Comparison of ENCODE assay signal across 10 mouse cellular contexts in the genomic region with DNA sequence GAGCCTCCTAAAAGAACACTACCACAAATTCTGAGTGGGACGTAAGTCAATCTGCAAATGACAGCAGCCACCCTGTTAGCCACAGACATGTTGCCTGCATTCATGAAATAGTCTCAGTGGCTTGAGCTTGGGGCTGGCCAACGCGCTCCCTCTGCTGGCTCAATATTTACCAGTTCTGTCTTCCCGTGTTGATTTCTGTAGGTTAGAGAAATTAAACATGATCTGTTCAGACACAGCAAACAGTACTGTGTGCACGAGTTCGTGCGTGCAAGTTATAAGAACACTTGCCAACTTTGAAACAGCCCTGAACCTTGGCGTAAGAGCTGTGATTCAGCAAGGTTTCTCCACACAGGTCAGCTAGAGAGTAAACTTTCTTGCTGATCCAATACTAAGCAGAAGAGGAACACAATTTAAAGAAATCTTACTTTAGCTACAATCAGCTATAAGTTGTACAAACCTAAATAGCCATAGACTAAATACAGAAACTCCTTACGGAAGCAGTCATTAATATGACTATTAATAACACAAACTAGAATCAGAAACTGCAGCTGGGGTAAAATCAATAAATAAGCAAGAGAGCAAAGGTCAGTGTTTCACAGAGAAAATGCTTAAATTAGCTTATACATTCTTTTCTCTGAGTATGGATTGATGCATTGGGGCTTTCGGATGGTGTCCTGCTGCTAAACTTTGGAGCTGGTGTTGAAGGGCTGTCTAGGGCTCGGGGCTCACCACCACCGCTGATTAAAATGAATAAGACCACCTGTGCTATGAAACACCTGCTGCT. TPM values are rescaled to one million over a fixed set of nuclear protein-coding genes. Genes with fewer than 3 reads are reported as not detected.
DNase-seq lines count a peak whose midpoint lies in the region; ATAC-seq and TF ChIP-seq lines count a peak whose summit lies in the region.
"Had no signal": no experiment of that assay in that cellular context is flagged by ENCODE, and none has a peak within 500 bp of the region (broad histone marks: within the 10 kb centered on the region; RNA-seq: fewer than 3 reads in every experiment).

No protein-coding gene starts in this region.

- no peaks in the 10 kb centered on the region for H3K9me3 ChIP-seq in lung, postnatal 0 days (ENCODE audit: low read length)
- H3K9me3 ChIP-seq in forebrain, embryonic 15.5 days: no peaks in the 10 kb centered on the region
- no peaks in the 10 kb centered on the region for H3K9me3 ChIP-seq in midbrain, embryonic 14.5 days (ENCODE audit: control insufficient read depth, low read length)
- H3K9me3 ChIP-seq: embryonic facial prominence, embryonic 12.5 days; liver, embryonic 15.5 days had no signal

- WGBS in lung, postnatal 0 days: 37% methylated on average over 12 of the region's 12 CpGs
- 44% methylated on average over 12 of the region's 12 CpGs for WGBS in lung, adult 2 months
- 57% methylated on average over 12 of the region's 12 CpGs for WGBS in forebrain, embryonic 15.5 days
- 64% methylated on average over 12 of the region's 12 CpGs for WGBS in midbrain, embryonic 14.5 days

- ATAC-seq in lung, postnatal 0 days: no peak
- peak; percentile 35; the same call in 1 of the 2 replicates for ATAC-seq in forebrain, embryonic 15.5 days (replicated peaks)
- ATAC-seq in midbrain, embryonic 14.5 days (ENCODE audit: low FRiP score, low TSS enrichment): peak; percentile 53; the same call in 1 of the 2 replicates
- no peak for ATAC-seq in erythroblast, adult 5-6 weeks (replicated peaks; ENCODE audit: low FRiP score, poor library complexity, severe bottlenecking)

- no peak for TF ChIP-seq EP300 in lung, postnatal 0 days (IDR thresholded peaks at IDR 0.05)

- no peaks in the 10 kb centered on the region for H3K4me1 ChIP-seq in lung, postnatal 0 days (ENCODE audit: insufficient read depth, low read depth, low read length)
- H3K4me1 ChIP-seq in lung, adult 2 months (ENCODE audit: control insufficient read depth, insufficient read depth, low read length): no peaks in the 10 kb centered on the region
- H3K4me1 ChIP-seq in forebrain, embryonic 15.5 days: no peaks in the 10 kb centered on the region
- no peaks in the 10 kb centered on the region for H3K4me1 ChIP-seq in midbrain, embryonic 14.5 days (ENCODE audit: control insufficient read depth, insufficient read depth, low read length)
- H3K4me1 ChIP-seq: embryonic facial prominence, embryonic 12.5 days; liver, embryonic 15.5 days had no signal

- no peak overlapping the region for H3K9ac ChIP-seq in lung, postnatal 0 days (replicated peaks; ENCODE audit: low read depth)
- H3K9ac ChIP-seq in forebrain, embryonic 15.5 days (replicated peaks): no peak overlapping the region
- H3K9ac ChIP-seq in midbrain, embryonic 14.5 days (replicated peaks; ENCODE audit: low read length): no peak overlapping the region
- H3K9ac ChIP-seq: embryonic facial prominence, embryonic 12.5 days; liver, embryonic 15.5 days had no signal

- no peaks in the 10 kb centered on the region for H3K27me3 ChIP-seq in lung, postnatal 0 days (replicated peaks; ENCODE audit: insufficient read depth, low read length)
- H3K27me3 ChIP-seq in forebrain, embryonic 15.5 days: no peaks in the 10 kb centered on the region
- no peaks in the 10 kb centered on the region for H3K27me3 ChIP-seq in midbrain, embryonic 14.5 days (ENCODE audit: control insufficient read depth, insufficient read depth, low read length)
- H3K27me3 ChIP-seq: embryonic facial prominence, embryonic 12.5 days; liver, embryonic 15.5 days had no signal

- no peak overlapping the region for H3K4me2 ChIP-seq in lung, postnatal 0 days (replicated peaks; ENCODE audit: low read depth, low read length)
- H3K4me2 ChIP-seq in forebrain, embryonic 15.5 days (replicated peaks): no peak overlapping the region
- H3K4me2 ChIP-seq in midbrain, embryonic 14.5 days (ENCODE audit: low read length): no peak overlapping the region
- H3K4me2 ChIP-seq: embryonic facial prominence, embryonic 12.5 days; liver, embryonic 15.5 days had no signal

- no peak for TF ChIP-seq POLR2A in lung, adult 2 months (IDR thresholded peaks at IDR 0.05; ENCODE audit: borderline replicate concordance, extremely low read depth, low read depth, low read length)

- DNase-seq in cerebellum, adult 18-20 months: peak; percentile 2 to 6
- no peak for DNase-seq in cerebellum, adult 9-11 months
- DNase-seq in lung, postnatal 0 days (ENCODE audit: low spot score): peak; percentile 37
- no peak for DNase-seq in lung, adult 2 months
- DNase-seq in layer of hippocampus, postnatal 25 days (ENCODE audit: extremely low spot score in 1 of 2, low spot score in 1 of 2): peak; percentile 8 to 41
- DNase-seq in midbrain, embryonic 14.5 days: peak; percentile 74

- H3K27ac ChIP-seq in lung, postnatal 0 days (ENCODE audit: low read length): no peak overlapping the region
- no peak overlapping the region for H3K27ac ChIP-seq in forebrain, embryonic 15.5 days (replicated peaks)
- H3K27ac ChIP-seq in midbrain, embryonic 14.5 days (replicated peaks; ENCODE audit: low read depth, low read length): no peak overlapping the region
- H3K27ac ChIP-seq: embryonic facial prominence, embryonic 12.5 days; liver, embryonic 15.5 days had no signal

- H3K4me3 ChIP-seq in lung, postnatal 0 days (ENCODE audit: low read depth, low read length): no peak overlapping the region
- no peak overlapping the region for H3K4me3 ChIP-seq in lung, adult 2 months (replicated peaks; ENCODE audit: extremely low read depth, low read depth, low read length)
- H3K4me3 ChIP-seq in forebrain, embryonic 15.5 days: no peak overlapping the region
- no peak overlapping the region for H3K4me3 ChIP-seq in midbrain, embryonic 14.5 days (replicated peaks; ENCODE audit: low read depth, low read length)
- H3K4me3 ChIP-seq: embryonic facial prominence, embryonic 12.5 days; liver, embryonic 15.5 days had no signal

- TF ChIP-seq CTCF in lung, postnatal 0 days (IDR thresholded peaks at IDR 0.05): peak; percentile 61
- TF ChIP-seq CTCF in lung, adult 2 months (IDR thresholded peaks at IDR 0.05; ENCODE audit: insufficient read depth, low read length): no peak

- H3K36me3 ChIP-seq in lung, postnatal 0 days (ENCODE audit: insufficient read depth, low read length): no peaks in the 10 kb centered on the region
- no peaks in the 10 kb centered on the region for H3K36me3 ChIP-seq in forebrain, embryonic 15.5 days
- no peaks in the 10 kb centered on the region for H3K36me3 ChIP-seq in midbrain, embryonic 14.5 days (ENCODE audit: control insufficient read depth, insufficient read depth, low read length)
- H3K36me3 ChIP-seq: embryonic facial prominence, embryonic 12.5 days; liver, embryonic 15.5 days had no signal

RNA-seq across cellular contexts. Expression of gene Tmprss15, which starts 31.9 kb away (rescaled TPM):
- polyA plus RNA-seq in lung, postnatal 0 days (2015; fragmentation: Nextera tagmentation; extraction: Ambion mirVana): not detected in 2 replicates
- polyA plus RNA-seq in lung, adult 2 months (2012; rRNA removed): not detected in 2 replicates
- polyA plus RNA-seq in forebrain, embryonic 15.5 days (2015; fragmentation: Nextera tagmentation; extraction: Ambion mirVana): not detected in 2 replicates
- not detected for total RNA-seq in layer of hippocampus, postnatal 25 days (2021)
- not detected in 2 replicates for polyA plus RNA-seq in midbrain, embryonic 14.5 days (2014; fragmentation: Nextera tagmentation; extraction: Ambion mirVana)
- not detected in 2 replicates for total RNA-seq in erythroblast, adult 5-6 weeks (2015; ENCODE audit: low replicate concordance)
- total RNA-seq in erythroblast, adult 5-6 weeks (2017; ENCODE audit: low replicate concordance): not detected in 2 replicates
- polyA plus RNA-seq: embryonic facial prominence, embryonic 12.5 days; liver, embryonic 15.5 days had no signal

Comparison
In these comparisons a context has a peak if more than half of its experiments do, and no peak if none do; other contexts are left out.
1. DNase-seq: peak in cerebellum, adult 18-20 months (2 of 2), lung, postnatal 0 days (single experiment), layer of hippocampus, postnatal 25 days (2 of 2) and midbrain, embryonic 14.5 days (single experiment); none in cerebellum, adult 9-11 months (single experiment) and lung, adult 2 months (single experiment).
2. ATAC-seq: peak in forebrain, embryonic 15.5 days (single experiment) and midbrain, embryonic 14.5 days (single experiment); none in lung, postnatal 0 days (single experiment) and erythroblast, adult 5-6 weeks (single experiment).